Mouse (Mus musculus) cerebellum, adult 2 months (tissue): ENCODE measurements around the gene Nedd9.

Experiments
- CTCF ChIP-seq: fragments of 200-500 bp; IDR thresholded peaks from 2 replicates; pipeline ENCODE4 v1.5.1; 2011; ENCODE audit warnings: low read depth, mild to moderate bottlenecking, control low read depth, low read length, moderate library complexity, borderline replicate concordance; ENCODE audit not compliant: insufficient read depth
- POLR2A ChIP-seq: fragments of 200-500 bp; IDR thresholded peaks from 2 replicates; pipeline ENCODE4 v1.6.1; 2011; ENCODE audit warnings: low read length, control low read depth, borderline replicate concordance; ENCODE audit not compliant: insufficient read depth

GRCm38 (mm10) chr13:41505594-41505993, 18.4 kb upstream of the Nedd9 start:
- TF ChIP-seq CTCF (no peak), POLR2A (no peak)
